Mouse (Mus musculus) myocyte (in vitro differentiated cells): ENCODE results near the gene Notch2. TPM values are rescaled to one million over a fixed set of nuclear protein-coding genes. Genes with fewer than 3 reads are reported as not detected.

Source experiments
- H3K27me3 ChIP-seq: one replicate; pipeline ENCODE4 v1.6.1; 2011; ENCODE audit not compliant: control insufficient read depth, insufficient read depth, insufficient read length
- H3K36me3 ChIP-seq: one replicate; pipeline ENCODE4 v1.6.1; 2011; ENCODE audit not compliant: control insufficient read depth, insufficient read depth
- H3K4me2 ChIP-seq: one replicate; pipeline ENCODE4 v1.6.1; 2011; ENCODE audit warnings: low read depth, control low read depth
- H3K4me3 ChIP-seq: one replicate; pipeline ENCODE4 v1.5.1; 2011; ENCODE audit warnings: mild to moderate bottlenecking, control low read depth, moderate library complexity
- H3K79me2 ChIP-seq: one replicate; pipeline ENCODE4 v1.6.1; 2011; ENCODE audit not compliant: control insufficient read depth, insufficient read depth
- H3ac ChIP-seq: one replicate; pipeline ENCODE4 v1.6.1; 2011; ENCODE audit not compliant: control insufficient read depth, insufficient read length
- CEBPB ChIP-seq: IDR thresholded peaks from 2 replicates; pipeline ENCODE4 v1.6.1; 2011; ENCODE audit warnings: mild to moderate bottlenecking, moderate library complexity; ENCODE audit not compliant: poor library complexity, insufficient read depth, severe bottlenecking
- E2F4 ChIP-seq: IDR thresholded peaks from one replicate; pipeline ENCODE4 v1.6.1; 2011; ENCODE audit warnings: mild to moderate bottlenecking, control low read depth, moderate library complexity; ENCODE audit not compliant: insufficient read depth
- MAX ChIP-seq: IDR thresholded peaks from one replicate; pipeline ENCODE4 v1.6.1; 2011; ENCODE audit warnings: low read depth, mild to moderate bottlenecking, control low read depth
- MYOD1 ChIP-seq, 3 experiments: IDR thresholded peaks; one replicate each; pipeline ENCODE4 v1.6.1; 2011; ENCODE audit warnings: control low read depth in 2 of 3, low read depth in 2 of 3, mild to moderate bottlenecking in 2 of 3, moderate library complexity in 1 of 3; ENCODE audit not compliant: insufficient read length in 2 of 3, control insufficient read depth in 1 of 3
- MYOG ChIP-seq, 3 experiments: IDR thresholded peaks; one replicate each; pipeline ENCODE4 v1.6.1; 2011; ENCODE audit warnings: control low read depth in 2 of 3, low read depth in 2 of 3, mild to moderate bottlenecking in 2 of 3; ENCODE audit not compliant: insufficient read length in 2 of 3, control insufficient read depth in 1 of 3, insufficient read depth in 1 of 3
- POLR2A ChIP-seq: IDR thresholded peaks from one replicate; pipeline ENCODE4 v1.6.1; 2011; ENCODE audit warnings: low read depth, mild to moderate bottlenecking, control low read depth, moderate library complexity; ENCODE audit not compliant: insufficient read length
- POLR2AphosphoS2 ChIP-seq: IDR thresholded peaks from one replicate; pipeline ENCODE4 v1.6.1; 2011; ENCODE audit warnings: low read depth, control low read depth; ENCODE audit not compliant: insufficient read length
- REST ChIP-seq: IDR thresholded peaks from one replicate; pipeline ENCODE4 v1.6.1; 2011; ENCODE audit warnings: mild to moderate bottlenecking, control low read depth, moderate library complexity; ENCODE audit not compliant: insufficient read depth, insufficient read length
- SRF ChIP-seq: IDR thresholded peaks from one replicate; pipeline ENCODE4 v1.6.1; 2011; ENCODE audit warnings: low read depth; ENCODE audit not compliant: control insufficient read depth, insufficient read length
- TCF12 ChIP-seq: IDR thresholded peaks from one replicate; pipeline ENCODE4 v1.6.1; 2011; ENCODE audit warnings: mild to moderate bottlenecking, control low read depth; ENCODE audit not compliant: poor library complexity, insufficient read depth, severe bottlenecking
- TCF3 ChIP-seq: IDR thresholded peaks from one replicate; pipeline ENCODE4 v1.6.1; 2011; ENCODE audit warnings: low read depth, control low read depth; ENCODE audit not compliant: insufficient read length
- USF1 ChIP-seq: IDR thresholded peaks from one replicate; pipeline ENCODE4 v1.6.1; 2011; ENCODE audit warnings: low read depth, mild to moderate bottlenecking, control low read depth, moderate library complexity
- polyA plus RNA-seq: library from polyadenylated mRNA; unstranded; fragments of >200 nt; fragmentation: generic; extraction: Trizol; gene quantifications from one replicate; pipeline ENCODE4 v1.2.1, GENCODE M21; 2012; ENCODE audit warnings: missing spikeins

Gene Notch2
- polyA plus RNA-seq, 1 experiment = 15.1 TPM

DNA sequence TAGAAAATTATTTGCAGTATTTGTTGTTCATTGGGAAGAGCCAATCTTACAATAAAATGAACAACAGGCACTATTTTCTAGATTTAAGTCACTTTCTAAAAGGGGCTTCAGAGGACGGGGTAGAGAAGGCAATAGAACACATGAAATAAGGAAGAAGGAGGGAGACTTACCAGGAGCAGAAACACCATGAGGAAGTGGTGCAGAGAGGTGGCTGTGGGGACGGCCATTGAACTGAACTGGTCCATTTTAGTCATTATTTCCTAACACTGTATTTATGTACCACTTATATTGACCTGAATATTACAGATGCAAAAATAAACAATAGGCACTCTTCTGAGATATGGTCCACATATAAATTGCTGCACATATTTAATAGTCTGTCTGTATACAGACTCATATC lies 143.7 kb downstream of the Notch2 start:
- no peak overlapping the region for H3ac ChIP-seq
- TF ChIP-seq SRF = no peak
- no peak for TF ChIP-seq E2F4
- no peak for TF ChIP-seq POLR2A
- no peak for TF ChIP-seq USF1
- H3K27me3 ChIP-seq = no peaks in the 10 kb centered on the region
- no peak overlapping the region for H3K4me2 ChIP-seq
- no peaks in the 10 kb centered on the region for H3K79me2 ChIP-seq
- no peaks in the 10 kb centered on the region for H3K36me3 ChIP-seq
- no peak overlapping the region for H3K4me3 ChIP-seq

DNA sequence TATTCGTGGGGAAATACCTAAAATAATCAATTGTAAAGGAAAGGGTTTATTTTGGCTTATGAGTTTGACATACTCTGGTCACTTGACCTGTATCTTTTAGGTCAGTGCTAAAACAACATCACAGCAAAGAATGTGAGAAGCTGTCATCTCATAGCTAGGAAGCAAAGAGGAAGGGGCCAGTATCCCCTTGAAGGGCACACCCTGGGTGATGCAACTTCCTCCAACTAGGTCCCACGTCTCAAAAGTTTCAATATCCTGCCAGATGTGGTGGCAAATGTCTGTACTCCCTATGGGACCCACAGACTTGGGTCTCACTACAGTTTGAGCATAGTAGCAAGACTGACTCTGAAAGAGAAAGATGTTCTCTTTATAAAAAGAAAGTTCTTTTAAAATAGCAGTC lies 144.3 kb downstream of the Notch2 start:
- no peak for TF ChIP-seq POLR2A
- TF ChIP-seq MYOD1 (IDR thresholded peaks at IDR 0.05; ENCODE audit: control insufficient read depth in 1 of 3, insufficient read length in 2 of 3, low read depth in 2 of 3) = no peak
- no peak for TF ChIP-seq POLR2AphosphoS2
- no peak for TF ChIP-seq MYOG (IDR thresholded peaks at IDR 0.05; ENCODE audit: control insufficient read depth in 1 of 3, insufficient read depth in 1 of 3, insufficient read length in 2 of 3, low read depth in 2 of 3)
- TF ChIP-seq E2F4 = no peak
- TF ChIP-seq SRF = no peak
- no peak for TF ChIP-seq TCF3
- H3ac ChIP-seq = no peak overlapping the region
- no peak overlapping the region for H3K4me2 ChIP-seq
- H3K4me3 ChIP-seq = no peak overlapping the region
- H3K79me2 ChIP-seq = no peaks in the 10 kb centered on the region
- H3K36me3 ChIP-seq = no peaks in the 10 kb centered on the region
- H3K27me3 ChIP-seq = no peaks in the 10 kb centered on the region

DNA sequence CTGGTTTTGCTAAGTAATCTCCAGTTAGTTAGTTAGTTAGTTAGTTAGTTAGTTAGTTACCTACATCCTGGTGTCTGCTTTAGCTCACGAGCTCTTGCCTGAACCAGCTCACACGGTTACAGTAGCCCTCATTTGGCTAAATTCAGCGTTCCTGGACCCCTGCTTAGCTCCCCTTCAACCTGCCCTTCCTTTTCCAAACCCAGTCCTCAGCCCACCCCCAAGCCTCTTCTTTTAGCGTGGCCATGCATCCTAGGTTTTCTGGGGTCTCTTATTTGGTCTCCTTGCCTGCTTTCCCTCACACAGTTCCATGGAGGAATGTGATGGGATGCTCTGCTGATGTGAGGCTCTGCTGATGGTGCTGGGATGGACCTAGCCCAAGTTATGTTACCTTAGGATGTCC lies 145.3 kb downstream of the Notch2 start:
- Histone ChIP-seq H3K4me2 (no peak overlapping the region), H3K36me3 (no peaks in the 10 kb centered on the region), H3K27me3 (no peaks in the 10 kb centered on the region), H3K79me2 (no peaks in the 10 kb centered on the region), H3K4me3 (no peak overlapping the region), H3ac (no peak overlapping the region)
- TF ChIP-seq CEBPB (no peak), SRF (no peak), POLR2AphosphoS2 (no peak), REST (no peak), MYOD1 (IDR thresholded peaks at IDR 0.05; ENCODE audit: control insufficient read depth in 1 of 3, insufficient read length in 2 of 3, low read depth in 2 of 3) (no peak), MAX (no peak)

DNA sequence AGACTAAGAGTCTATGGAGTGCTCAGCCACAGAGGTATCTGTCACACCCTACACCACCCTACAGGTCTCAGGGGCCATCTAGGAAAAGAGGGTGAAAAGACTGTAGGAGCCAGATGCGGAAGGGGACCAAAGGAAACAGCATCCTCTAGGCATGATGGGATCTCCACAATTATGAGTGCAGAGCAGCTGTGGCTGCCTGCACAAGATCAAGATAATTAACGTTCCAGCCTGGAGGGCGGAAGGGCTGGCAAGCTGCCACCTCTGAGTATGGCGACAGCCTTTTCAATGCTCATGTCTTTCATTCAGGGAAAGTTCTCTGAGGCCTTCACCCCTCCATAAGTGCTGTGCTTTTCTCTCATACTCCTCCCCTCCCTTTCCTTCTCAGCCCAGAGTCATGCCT lies 146.0 kb downstream of the Notch2 start:
- Histone ChIP-seq H3K79me2 (no peaks in the 10 kb centered on the region), H3ac (no peak overlapping the region), H3K36me3 (no peaks in the 10 kb centered on the region), H3K4me3 (no peak overlapping the region), H3K4me2 (no peak overlapping the region), H3K27me3 (peaks cover 1% of the 10 kb centered on the region)
- TF ChIP-seq TCF3 = no peak
- no peak for TF ChIP-seq POLR2A
- no peak for TF ChIP-seq MYOD1 (IDR thresholded peaks at IDR 0.05; ENCODE audit: control insufficient read depth in 1 of 3, insufficient read length in 2 of 3, low read depth in 2 of 3)
- TF ChIP-seq E2F4 = no peak
- no peak for TF ChIP-seq POLR2AphosphoS2
- TF ChIP-seq MYOG (IDR thresholded peaks at IDR 0.05; ENCODE audit: control insufficient read depth in 1 of 3, insufficient read depth in 1 of 3, insufficient read length in 2 of 3, low read depth in 2 of 3) = no peak
- TF ChIP-seq TCF12 = no peak
- no peak for TF ChIP-seq SRF
- no peak for TF ChIP-seq CEBPB
- TF ChIP-seq USF1 = no peak
- no peak for TF ChIP-seq REST
- no peak for TF ChIP-seq MAX

DNA sequence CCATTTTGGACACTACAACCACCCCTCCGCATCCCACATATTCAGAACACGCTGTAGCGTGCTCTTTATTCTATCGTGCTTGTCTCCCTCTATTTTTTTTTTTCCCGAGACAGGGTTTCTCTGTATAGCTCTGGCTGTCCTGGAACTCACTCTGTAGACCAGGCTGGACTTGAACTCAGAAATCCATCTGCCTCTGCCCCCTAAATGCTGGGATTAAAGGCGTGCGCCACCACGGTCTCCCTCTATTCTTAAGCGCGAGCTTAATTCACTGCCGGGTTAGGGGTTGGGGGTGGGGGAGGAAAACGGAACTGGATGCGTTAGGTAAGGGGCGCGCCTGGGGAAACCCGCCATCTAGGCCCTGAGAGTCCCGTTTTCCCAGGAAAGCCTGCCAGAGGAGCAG lies 147.0 kb downstream of the Notch2 start, which contains the start of gene Adam30:
Adam30 (plus strand) TSS at position 301 of the 400 bp plus-strand sequence.
- no peak for TF ChIP-seq TCF3
- no peak for TF ChIP-seq E2F4
- no peak for TF ChIP-seq SRF
- no peak for TF ChIP-seq MAX
- TF ChIP-seq USF1 = no peak
- no peaks in the 10 kb centered on the region for H3K79me2 ChIP-seq
- H3ac ChIP-seq = no peak within 1 kb of the TSS
- H3K27me3 ChIP-seq = peaks cover 10% of the 10 kb centered on the region
- H3K4me3 ChIP-seq = no peak within 1 kb of the TSS
- H3K4me2 ChIP-seq = no peak within 1 kb of the TSS
- no peaks in the 10 kb centered on the region for H3K36me3 ChIP-seq

DNA sequence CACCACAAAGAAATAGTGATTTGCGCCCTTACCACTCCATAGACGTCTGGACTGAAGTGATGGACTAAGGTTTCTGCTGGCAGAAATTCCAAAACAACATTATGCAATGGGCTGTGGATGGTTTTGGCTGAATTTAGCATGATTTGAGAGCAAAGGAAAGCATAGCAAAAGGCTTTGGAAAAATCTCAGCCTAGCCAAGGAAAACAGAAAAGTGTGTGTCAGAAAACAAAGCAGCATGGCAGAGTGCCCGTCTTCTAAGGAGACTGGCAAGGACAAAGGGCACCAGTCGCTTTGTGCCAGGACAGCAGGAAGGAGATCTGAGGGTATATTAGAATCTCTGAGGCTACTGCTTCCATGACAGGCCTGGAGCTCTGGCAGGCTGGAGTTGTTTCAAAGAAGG lies 165.0 kb downstream of the Notch2 start:
- Histone ChIP-seq H3K4me2 (no peak overlapping the region), H3K36me3 (no peaks in the 10 kb centered on the region), H3K79me2 (no peaks in the 10 kb centered on the region), H3K4me3 (no peak overlapping the region), H3ac (no peak overlapping the region), H3K27me3 (peaks cover 7% of the 10 kb centered on the region)
- TF ChIP-seq USF1 (no peak), MYOD1 (IDR thresholded peaks at IDR 0.05; ENCODE audit: control insufficient read depth in 1 of 3, insufficient read length in 2 of 3, low read depth in 2 of 3) (no peak), MYOG (IDR thresholded peaks at IDR 0.05; ENCODE audit: control insufficient read depth in 1 of 3, insufficient read depth in 1 of 3, insufficient read length in 2 of 3, low read depth in 2 of 3) (no peak), MAX (no peak), CEBPB (no peak)
